Mouse (Mus musculus): ENCODE data around the gene Tox4.

The Tox4 gene

DNA sequence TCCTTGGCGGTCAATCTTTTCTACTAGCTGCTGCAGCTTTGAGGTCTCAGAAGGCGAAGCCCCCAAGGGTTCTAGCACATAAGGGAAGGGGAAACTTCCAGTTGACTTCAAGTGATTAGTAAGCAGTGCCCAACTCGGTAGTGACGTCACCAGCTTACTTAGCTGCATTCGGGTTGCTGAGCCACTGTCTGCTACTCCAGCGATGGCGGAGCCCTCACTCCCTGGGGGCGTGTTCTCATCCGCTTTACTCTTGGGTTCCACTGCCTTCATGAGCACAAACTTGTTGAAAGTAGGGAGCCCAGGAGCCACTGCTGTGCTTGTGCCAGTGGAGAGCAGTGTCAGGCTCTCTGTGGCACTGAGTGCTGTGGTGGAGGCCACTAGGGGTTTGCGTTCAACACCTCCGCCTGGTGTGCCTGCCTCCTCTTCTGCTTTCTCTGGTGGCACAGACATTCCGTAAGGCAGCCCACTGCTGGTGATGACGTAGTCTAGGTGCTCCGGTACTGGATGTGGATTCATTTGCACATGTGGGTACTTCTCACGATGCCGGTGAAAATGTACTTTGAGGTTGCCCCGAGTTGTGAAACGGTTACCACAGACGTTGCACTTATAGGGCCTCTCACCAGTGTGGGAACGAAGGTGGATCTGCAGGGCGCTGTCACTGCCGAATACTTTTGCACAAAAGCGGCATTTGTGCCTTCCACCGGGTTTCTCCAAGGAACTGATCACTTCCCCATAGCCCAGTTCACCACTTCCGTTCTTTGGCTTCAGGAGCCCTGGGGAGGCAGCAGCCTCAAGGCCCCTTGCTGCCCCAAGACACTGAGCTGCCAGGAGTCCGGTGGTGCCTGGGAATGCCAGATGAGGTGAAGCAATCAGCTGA is 35.2 kb downstream of the Tox4 start:
- peak; percentile 94 for DNase-seq

DNA sequence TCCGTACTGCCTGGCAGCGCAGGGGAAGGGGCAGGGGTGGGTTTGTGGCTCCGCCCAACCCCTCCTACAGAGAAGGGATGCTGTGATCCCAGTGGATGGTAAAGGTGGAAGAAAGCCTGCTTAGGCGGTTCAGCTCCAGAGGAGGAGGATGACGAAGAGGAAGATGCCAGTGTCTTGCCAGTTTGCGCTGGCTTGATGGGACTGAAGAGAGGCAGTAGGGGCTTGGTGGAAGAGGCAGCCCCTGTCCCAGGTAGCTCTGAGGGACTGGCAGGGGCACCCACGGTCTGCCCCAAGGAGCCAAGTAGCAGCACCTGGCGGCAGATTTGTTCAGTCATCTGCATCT is 35.8 kb downstream of the Tox4 start:
- DNase-seq: no peak

DNA sequence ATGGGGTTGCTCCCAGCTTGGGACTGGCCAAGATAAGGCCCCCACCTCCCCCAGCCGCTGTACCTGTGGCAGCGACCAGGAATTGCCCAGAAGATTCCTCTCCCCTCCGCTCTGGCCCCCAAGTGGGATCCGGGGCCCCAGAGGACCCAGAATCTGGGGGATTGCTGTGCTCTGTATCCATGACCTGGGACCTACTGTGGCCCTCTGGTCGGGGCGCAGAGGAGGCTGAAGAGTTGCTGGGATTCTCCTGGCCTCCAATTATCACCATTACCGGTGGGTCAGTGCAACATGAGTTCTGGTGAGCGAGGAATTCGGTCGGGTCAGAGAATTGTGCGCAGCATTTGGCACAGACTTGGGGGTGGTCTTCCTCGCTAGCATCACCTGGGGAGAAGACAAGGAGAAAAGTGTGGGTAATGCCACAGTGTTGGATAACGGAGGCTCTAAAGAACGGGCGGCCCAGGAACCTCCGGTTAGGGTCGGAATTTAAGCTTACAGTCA is 36.4 kb downstream of the Tox4 start:
- peak; percentile 90 for DNase-seq

DNA sequence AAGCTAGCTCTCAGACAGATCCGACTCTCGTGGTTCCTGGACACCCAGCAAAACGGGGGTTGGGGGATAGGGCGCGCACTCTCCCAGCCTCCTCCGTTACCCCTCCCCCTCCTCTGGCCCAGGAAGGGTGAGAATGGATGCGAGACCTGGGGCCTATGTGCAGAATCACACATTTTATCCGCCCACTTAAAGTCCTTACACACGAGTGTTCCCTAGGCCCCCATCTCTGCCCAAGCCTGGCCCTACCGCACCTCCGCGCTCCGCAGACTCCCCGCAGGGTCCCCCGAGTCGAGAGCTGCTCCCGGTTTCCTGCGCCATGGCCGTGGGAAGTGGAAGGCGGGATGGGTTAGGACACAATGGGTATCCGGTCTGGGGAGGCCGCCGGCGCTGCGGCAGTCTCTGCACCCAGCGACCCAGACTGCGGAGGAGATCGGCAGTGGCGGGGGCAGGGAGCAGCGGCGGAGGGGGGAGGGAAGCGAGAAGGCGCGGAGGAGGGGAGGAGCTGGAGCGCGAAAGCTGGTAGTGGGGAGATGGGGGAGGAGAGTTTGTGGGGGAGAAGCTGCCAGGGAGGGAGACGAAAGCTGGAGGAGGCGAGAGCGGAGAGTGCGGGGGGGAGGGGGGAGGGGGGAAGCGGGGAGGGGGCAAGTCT is 37.0 kb downstream of the Tox4 start:
- peak; percentile 98 for DNase-seq

DNA sequence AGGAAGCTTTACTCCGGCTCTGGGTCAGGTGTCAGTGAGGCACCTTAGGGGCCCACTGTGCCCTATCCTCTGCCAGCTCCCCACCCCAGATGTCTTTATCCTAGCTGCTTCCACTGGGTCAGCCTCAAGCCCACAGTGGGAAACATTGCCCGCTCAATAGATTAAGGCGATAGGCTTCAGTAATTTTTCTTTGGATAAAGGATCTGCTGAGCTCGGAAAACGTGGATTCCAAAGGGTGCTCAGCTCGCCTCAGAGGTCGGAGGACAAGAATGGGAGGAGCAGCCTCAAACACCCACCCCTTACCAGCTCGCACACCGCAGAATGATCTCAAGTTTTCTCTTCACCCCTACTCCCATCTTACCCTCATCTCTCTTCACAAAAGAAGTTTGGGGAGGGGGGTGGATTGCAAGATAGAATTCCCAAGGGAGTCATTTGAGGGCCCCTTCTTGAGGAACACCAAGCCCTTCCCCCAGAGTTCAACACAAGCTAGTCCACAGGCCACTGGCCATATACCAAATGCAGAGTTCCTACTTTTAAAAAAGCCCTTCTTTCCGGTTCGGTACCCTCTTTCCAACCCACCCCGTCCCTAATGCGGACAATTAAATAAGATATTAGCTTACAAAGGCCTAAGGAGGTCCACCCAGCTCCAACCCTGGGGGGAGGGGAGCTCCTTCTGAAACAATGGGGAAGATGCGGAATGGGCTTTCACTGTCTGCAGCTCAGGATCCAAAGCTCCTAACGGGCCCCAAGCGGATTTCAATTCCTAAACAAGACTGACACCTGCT is 37.7 kb downstream of the Tox4 start:
- DNase-seq: peak; percentile 89

DNA sequence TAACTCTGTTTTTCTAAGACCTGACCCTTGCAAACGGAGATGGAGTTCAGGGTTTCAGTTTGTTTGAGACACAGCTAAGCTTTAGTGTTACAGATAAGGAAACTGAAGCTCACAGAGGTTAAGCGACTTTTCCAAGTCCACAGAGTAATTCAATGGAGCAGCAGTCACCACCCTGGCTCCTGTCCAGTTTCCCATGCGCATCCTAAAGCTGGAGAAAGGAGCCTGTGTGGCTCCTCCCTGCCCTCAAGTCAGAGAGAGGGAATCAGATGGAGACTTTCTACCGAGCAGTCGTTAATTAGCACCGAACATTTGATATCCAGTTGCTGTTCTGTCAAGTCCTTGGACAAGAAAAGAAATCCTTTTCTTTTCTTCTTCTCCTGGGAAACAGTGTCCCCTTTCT is 40.4 kb downstream of the Tox4 start:
- peak; percentile 18 for DNase-seq

DNA sequence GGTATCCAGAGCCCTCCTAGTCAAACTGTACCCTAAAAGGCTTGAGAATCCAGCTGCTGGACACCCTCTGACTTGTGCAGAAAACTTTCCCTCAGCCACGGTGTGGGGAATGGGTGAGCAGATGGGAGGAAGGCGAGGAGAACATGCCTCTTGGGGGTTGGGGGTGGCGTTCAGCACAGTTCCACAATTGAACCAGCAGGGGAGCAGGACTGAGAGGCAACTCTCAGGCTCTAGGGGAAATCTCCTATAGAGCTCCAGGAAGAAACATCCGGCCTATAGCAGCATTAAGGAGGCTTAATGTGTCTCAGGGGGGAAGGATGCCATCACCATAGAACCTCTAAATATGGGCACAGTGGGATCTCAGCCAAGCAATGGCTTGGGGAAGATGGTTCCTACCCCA is 46.9 kb downstream of the Tox4 start:
- peak; percentile 62 for DNase-seq

DNA sequence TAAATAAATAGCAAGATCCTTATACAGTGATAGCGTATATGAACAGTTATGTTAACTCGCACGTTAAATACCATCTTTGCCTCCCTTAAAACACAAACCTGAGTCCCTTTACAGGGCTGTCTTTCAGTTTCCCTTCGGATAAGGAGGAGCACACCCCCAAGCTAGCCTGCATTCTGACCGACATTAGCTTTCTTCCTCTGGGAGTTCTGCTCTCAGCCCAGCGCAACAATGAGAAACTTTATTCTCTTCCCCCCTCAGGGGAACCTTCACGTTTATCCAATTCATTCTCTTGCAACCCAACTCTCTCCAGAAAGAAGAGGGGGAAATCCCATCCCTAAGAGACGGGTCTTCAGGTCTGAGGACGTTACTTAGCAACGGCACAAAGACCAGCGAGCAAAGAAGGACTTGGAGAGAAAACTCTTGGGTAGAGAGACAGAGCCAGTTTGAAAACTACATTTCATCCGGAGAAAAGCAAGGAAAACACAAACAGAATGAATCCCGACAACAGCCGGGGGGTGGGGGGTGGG is 48.5 kb downstream of the Tox4 start:
- no peak for DNase-seq

DNA sequence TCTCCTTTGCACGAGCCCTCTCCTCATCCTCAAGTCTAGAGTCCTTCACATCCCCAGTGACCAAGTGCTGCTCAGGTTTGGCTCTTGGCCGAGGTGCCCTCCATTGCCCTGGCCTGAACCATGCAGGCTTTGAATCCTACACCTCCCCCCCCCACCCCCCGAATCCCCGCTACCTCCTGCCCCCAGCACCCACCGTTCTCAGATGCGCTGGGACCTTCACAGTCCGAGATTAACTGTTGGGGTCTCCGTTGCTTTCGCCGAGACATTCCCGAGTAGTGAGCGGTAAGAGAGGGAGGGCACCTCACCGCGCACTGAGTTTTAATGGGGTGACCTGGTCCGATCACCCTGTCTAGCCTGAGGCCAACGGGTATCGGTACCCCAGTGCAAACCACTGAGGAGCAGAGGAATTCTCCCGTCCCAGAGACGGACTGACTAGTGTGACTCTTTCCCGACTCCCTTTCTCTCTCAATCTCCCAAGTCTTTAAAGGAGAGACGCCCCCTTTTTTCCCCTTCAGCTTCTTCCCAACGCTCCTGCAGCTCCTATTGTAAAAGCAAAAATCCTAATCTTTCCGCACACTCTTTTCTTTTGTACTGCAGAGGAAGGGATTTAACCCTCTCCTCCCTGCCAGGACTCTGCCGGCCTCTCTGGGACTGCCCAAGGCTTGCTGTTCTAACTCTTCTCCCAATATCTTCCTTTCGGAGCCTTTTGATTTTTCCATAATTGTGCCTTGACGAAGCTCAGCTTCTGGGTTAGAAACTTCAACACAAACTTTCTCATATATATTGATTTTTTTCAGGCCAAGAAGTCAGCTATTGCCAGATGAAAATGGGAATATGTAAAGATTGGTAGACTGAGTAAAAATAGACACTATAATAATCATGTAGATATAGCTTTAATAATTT is 49.2 kb downstream of the Tox4 start, which contains the start of gene Sall2:
Gene Sall2, minus strand, starts transcription at position 853 of the 903 bp plus-strand sequence.
- DNase-seq: peak; percentile 77

DNA sequence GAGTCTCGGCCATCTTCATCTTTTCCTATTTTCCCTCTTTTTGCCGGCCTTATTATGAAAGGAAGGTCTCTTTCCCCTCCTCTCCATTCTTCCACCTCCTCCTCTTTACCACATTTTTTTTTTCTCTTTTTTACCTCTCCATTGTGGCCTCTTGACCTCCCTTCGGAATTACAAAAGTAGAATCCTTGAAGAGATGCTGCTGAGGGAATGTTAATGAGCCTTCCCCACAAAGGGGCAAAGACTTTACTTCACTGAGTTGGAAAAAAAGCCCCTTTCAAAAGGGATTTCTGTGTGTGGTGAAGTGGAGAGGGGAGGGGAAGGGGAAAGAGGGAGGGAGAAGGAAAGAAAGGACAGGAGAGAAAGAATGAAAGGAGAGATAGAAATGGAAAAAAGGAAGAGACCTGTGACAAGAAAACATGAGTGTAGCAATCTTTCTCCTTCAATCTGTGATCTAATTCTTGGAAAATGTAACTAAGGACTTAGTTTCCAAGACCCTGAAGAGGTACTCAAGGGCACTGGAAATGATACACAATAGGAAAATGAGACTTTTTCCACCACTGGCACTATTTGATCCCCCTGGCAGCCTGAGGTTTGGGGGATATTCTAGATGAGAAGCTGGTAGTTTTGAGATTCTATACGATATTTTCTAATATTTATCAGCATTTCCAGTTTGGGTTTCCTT is 52.3 kb downstream of the Tox4 start:
- DNase-seq: peak; percentile 13

DNA sequence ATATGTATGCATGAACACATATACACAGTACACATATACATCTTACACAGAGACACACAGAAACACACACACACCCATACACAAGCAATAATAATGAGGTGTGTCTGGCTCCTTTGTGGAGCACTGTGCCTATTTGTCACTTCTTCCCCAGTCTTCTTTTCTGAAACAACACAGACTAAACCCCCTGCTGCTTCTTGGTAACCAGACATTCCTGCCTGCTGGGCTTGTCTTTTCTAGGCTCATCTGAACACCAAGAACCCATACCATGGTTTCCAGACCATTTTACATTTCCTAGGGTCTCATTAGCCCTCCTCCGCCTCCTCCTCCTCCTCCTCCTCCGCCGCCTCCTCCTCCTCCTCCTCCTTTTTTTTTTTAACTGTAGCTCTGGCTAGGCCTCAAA is 53.2 kb downstream of the Tox4 start:
- DNase-seq: no peak

DNA sequence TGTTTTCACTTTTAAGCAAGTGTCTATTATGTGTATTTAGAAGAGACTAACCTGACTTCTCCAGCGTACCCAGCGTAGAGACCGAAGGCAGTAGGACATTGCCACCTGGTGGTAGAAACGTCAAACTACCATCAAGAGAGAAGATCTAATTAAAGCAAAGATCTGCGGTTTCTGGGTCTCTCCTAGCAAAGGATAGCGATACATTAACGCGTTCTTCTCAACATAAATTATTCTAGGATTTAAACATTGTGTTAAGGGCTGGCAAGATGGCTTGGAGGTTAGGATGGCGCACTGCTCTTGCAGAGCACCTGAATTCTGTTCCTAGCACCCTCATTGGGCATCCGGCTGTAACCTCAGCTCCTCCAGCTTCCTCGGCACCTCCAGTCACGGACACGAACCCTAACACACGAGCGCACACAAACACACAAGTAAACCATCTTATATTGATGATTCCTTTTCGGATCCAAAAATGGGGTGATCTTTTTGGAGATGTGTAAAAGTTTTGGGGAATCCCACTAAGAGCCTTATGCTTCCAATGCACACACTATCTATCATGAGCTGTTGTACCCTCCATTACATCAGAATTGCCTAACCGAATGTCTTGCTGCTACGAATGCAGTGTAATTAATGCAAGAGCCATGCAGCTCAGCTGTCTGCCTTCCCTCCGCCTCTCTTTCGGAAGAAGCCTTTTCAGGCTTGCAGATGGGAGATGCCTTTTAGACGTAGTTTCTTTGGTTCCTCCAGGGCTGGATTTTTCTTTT is 60.0 kb downstream of the Tox4 start:
- peak; percentile 83 for DNase-seq

DNA sequence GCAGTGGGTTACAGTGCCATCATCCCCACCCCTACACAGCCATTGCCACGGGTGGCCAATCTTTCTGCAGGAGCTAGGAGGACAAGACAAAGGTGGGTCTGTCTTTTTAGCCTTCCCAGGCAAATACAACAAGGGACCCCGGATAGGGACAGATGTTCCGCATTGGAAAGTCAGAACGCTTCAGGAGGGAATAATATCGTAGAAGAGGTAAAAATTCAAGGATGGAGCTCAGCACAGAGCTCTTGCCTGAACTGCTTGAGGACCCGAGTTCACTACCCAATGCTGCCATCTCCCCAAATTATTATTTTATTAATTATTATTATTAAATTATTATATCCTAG is 60.5 kb downstream of the Tox4 start:
- DNase-seq: peak; percentile 77

Measured in heart, adult 11 months (tissue).